Mouse (Mus musculus): ENCODE results near the gene Crx.

DNA sequence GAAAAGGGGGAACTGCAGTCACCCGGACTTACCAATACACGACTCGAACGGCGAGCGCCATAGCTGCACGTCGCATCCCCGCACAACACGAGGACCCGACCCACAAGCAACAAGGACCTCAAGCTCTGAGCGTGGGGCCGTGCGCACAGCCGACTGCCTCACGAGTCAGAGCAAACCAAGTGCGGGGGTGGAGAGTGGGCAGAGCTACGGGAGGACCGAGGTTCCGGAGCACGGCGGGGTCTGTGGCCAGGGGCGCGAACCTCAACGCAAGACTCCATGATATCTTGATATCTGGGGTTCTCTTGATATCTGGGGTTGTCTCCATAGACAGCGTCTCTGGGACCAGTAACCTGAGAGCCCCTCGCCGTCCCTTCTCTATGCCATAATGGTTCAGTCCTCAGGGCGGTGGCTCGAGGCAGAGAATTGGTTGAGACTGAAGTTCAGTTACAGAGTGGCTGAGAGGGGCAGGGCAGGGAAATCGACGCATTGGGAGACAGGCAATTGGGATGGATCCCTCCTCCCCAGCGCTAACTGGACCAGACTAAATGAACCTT lies 42.5 kb upstream of the Crx start, which contains the start of gene Selenow:
- peak; percentile 94 for TF ChIP-seq POLR2A (IDR thresholded peaks at IDR 0.05; ENCODE audit: extremely low read depth, insufficient read depth, low read length)
- no peak for TF ChIP-seq CTCF (IDR thresholded peaks at IDR 0.05; ENCODE audit: low read depth, low read length)
